Mouse (Mus musculus): ENCODE results near the gene Dll4. TPM values are rescaled to one million over a fixed set of nuclear protein-coding genes. Genes with fewer than 3 reads are reported as not detected.

Dll4 gene
- polyA plus RNA-seq, 1 experiment from 2014 or later, result 5.7 TPM

DNA sequence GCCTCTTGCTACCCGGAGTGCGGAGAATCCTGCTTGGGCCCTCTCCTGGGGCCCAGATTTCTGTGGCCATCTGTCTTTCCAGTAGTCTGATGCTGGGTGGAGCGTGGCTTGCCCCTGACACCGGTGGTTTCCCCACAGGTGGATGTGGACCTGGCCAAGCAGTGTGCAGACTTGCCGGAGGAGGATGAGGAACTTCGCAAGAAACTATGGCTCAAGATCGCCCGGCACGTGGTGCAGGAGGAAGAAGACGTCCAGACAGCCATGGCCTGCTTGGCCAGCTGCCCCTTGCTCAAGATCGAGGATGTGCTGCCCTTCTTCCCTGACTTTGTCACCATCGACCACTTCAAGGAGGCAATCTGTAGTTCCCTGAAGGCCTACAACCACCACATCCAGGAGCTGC lies 28.8 kb upstream of the Dll4 start:
- H3K4me1 ChIP-seq, result peaks cover 31% of the 10 kb centered on the region
- no peak for DNase-seq (ENCODE audit: low spot score)
- H3K4me3 ChIP-seq, result no peak overlapping the region
- H3K27me3 ChIP-seq (ENCODE audit: low read depth, poor library complexity, severe bottlenecking), result no peaks in the 10 kb centered on the region
- H3K9me3 ChIP-seq (replicated peaks), result no peaks in the 10 kb centered on the region
- H3K27ac ChIP-seq (replicated peaks), result no peak overlapping the region
- H3K36me3 ChIP-seq, result peaks cover 76% of the 10 kb centered on the region
- WGBS, result 95% methylated on average over 12 of the region's 12 CpGs

DNA sequence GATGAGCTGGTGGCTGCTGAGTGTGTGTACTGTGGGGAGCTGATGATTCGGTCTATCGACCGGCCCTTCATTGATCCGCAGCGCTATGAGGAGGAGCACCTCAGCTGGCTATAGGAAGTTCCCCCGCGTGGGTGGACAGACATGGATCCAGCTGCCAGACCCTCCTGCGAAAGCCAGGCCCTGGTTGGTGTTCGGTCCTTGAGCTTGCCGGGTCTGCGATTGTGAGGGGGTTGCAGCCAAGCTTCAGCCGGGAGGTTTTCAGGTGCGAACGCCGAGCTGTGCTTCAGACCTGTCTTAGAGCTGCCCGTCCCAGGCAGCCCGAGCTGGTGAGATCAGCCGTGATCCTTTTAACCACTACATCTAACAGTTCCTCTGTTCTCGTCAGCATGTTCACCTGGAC lies 28.1 kb upstream of the Dll4 start:
- Histone ChIP-seq H3K27me3 (ENCODE audit: low read depth, poor library complexity, severe bottlenecking) (no peaks in the 10 kb centered on the region), H3K27ac (replicated peaks) (no peak overlapping the region), H3K9me3 (replicated peaks) (no peaks in the 10 kb centered on the region), H3K4me3 (no peak overlapping the region), H3K4me1 (peaks cover 32% of the 10 kb centered on the region), H3K36me3 (peaks cover 68% of the 10 kb centered on the region)
- WGBS, result 92% methylated on average over 19 of the region's 19 CpGs
- DNase-seq (ENCODE audit: low spot score), result no peak

DNA sequence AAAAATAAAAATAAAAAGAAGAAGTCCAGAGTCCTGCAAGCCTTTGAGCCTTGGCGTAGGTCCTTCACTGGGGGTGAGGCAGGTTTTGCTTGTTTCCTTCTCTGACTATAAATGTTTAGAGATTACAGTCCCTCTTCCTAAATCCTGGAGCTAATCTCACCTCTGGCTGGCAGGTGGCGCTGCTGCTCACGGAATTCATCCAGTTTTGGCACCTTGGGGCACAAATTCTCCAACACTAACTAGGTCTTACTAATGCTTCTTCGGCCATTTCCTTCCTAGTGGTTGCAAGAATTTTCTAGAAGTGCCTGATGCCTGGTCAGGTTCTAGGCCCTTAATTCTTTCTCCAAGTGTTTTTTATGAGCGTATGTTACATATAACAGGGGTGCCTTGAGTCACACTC lies 27.3 kb upstream of the Dll4 start:
- no peak overlapping the region for H3K27ac ChIP-seq (replicated peaks)
- H3K4me3 ChIP-seq, result no peak overlapping the region
- H3K27me3 ChIP-seq (ENCODE audit: low read depth, poor library complexity, severe bottlenecking), result no peaks in the 10 kb centered on the region
- peaks cover 37% of the 10 kb centered on the region for H3K4me1 ChIP-seq
- DNase-seq (ENCODE audit: low spot score), result peak; percentile 49
- H3K9me3 ChIP-seq (replicated peaks), result no peaks in the 10 kb centered on the region
- 49% methylated on average over 5 of the region's 5 CpGs for whole genome bisulfite sequencing
- peaks cover 60% of the 10 kb centered on the region for H3K36me3 ChIP-seq

DNA sequence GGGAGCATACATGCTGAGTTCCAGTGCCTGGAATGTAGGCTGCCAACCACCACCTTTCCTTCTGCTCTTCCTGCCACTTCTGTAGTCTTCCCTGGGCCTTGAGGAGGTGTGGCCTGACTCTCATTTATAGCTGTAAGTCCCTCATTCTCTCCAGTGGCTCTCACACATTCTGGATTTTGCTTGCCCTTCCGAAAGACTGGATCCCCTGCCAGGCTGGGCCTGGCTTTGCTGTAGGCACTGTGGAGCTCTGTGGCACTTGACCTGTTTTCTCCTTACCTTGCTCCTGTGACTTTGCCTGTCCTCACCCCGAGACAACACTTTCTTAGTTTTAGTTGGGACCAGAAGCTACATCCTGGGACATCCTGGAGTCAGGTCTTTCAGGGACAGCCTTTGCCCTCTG lies 26.7 kb upstream of the Dll4 start:
- no peak overlapping the region for H3K4me3 ChIP-seq
- H3K27ac ChIP-seq (replicated peaks), result no peak overlapping the region
- peaks cover 55% of the 10 kb centered on the region for H3K36me3 ChIP-seq
- 88% methylated on average over 2 of the region's 2 CpGs for WGBS
- DNase-seq (ENCODE audit: low spot score), result no peak
- no peaks in the 10 kb centered on the region for H3K27me3 ChIP-seq (ENCODE audit: low read depth, poor library complexity, severe bottlenecking)
- peaks cover 40% of the 10 kb centered on the region for H3K4me1 ChIP-seq
- H3K9me3 ChIP-seq (replicated peaks), result no peaks in the 10 kb centered on the region

- H3K9me3 ChIP-seq (replicated peaks), result no peaks in the 10 kb centered on the region
- peaks cover 41% of the 10 kb centered on the region for H3K36me3 ChIP-seq
- peak overlapping the region; percentile 56 for H3K27ac ChIP-seq (replicated peaks)
- peaks cover 54% of the 10 kb centered on the region for H3K4me1 ChIP-seq
- H3K27me3 ChIP-seq (ENCODE audit: low read depth, poor library complexity, severe bottlenecking), result no peaks in the 10 kb centered on the region
- peak overlapping the region; percentile 36 for H3K4me3 ChIP-seq
- 6% methylated on average over 15 of the region's 15 CpGs for WGBS
- DNase-seq (ENCODE audit: low spot score), result peak; percentile 84
Observed at GRCm38 (mm10) chr2:119299981-119300818, 25.4 kb upstream of the Dll4 start.

DNA sequence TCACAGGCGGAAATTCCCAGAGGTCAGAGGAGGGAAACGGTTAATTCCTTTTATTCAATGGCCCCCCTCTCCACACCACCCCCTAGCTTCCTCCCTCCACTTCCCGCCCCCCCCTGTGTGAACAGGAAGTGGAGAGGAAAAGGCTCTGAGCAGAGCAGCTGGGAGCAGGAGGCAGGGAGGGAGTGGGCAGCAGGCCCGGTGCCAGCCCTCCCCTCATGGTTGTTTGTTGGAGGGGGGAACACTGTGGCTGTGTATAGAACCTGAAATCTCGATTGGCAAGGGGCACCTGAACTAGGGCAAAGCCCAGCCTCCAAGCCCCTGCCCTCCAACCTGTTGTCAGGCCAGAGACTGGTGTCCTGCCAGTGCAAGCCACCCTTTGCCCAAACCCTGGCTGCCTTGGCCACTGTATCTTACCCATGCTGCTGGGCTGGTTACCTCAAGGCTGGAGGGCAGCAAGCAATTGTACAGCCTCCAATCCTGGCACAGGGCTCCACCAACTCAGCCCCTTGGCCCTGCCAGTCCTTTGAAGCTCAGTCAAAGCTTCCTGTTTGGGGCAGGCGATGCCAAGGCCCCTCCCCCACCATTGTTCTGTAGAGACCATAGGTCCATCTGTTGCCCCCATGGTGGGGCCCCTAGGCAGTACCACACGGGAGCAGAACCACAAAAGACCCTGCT lies 24.6 kb upstream of the Dll4 start:
- Histone ChIP-seq H3K4me3 (peak overlapping the region; percentile 36; the same call in 1 of the 2 replicates), H3K4me1 (peaks cover 61% of the 10 kb centered on the region), H3K27ac (replicated peaks) (peak overlapping the region; percentile 56), H3K27me3 (ENCODE audit: low read depth, poor library complexity, severe bottlenecking) (no peaks in the 10 kb centered on the region), H3K36me3 (peaks cover 37% of the 10 kb centered on the region), H3K9me3 (replicated peaks) (no peaks in the 10 kb centered on the region)
- WGBS, result 49% methylated on average over 7 of the region's 7 CpGs
- no peak for DNase-seq (ENCODE audit: low spot score)

GRCm38 (mm10) chr2:119302876-119303275 lies 22.7 kb upstream of the Dll4 start:
- 75% methylated on average over 6 of the region's 6 CpGs for WGBS
- Histone ChIP-seq H3K27ac (replicated peaks) (no peak overlapping the region), H3K36me3 (peaks cover 20% of the 10 kb centered on the region), H3K9me3 (replicated peaks) (no peaks in the 10 kb centered on the region), H3K4me1 (peaks cover 63% of the 10 kb centered on the region), H3K4me3 (no peak overlapping the region), H3K27me3 (ENCODE audit: low read depth, poor library complexity, severe bottlenecking) (no peaks in the 10 kb centered on the region)
- DNase-seq (ENCODE audit: low spot score), result no peak

DNA sequence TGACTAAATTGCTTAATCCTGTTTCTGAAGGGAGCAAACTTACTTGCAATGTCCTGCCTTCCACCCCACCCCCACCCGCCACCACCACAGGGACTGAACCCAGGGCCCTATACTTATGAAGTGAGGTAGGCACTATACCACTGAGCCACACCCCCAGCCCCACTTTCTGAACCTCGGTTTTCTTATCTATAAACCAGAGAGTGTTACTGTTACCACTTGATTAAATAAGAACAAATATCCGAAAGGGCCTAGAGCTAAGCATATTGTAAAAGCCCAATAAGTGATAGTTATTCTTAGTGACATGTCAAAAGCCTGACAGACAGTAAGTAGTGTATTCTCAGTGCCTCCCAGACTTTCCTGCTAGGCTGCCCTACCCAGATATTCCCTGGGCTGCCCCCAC lies 21.2 kb upstream of the Dll4 start:
- H3K27ac ChIP-seq (replicated peaks), result no peak overlapping the region; the same call in 1 of the 2 replicates
- WGBS, result 50% methylated on average over 3 of the region's 3 CpGs
- no peak overlapping the region for H3K4me3 ChIP-seq
- peaks cover 5% of the 10 kb centered on the region for H3K36me3 ChIP-seq
- no peaks in the 10 kb centered on the region for H3K9me3 ChIP-seq (replicated peaks)
- DNase-seq (ENCODE audit: low spot score), result no peak
- H3K27me3 ChIP-seq (ENCODE audit: low read depth, poor library complexity, severe bottlenecking), result no peaks in the 10 kb centered on the region
- H3K4me1 ChIP-seq, result peaks cover 56% of the 10 kb centered on the region

GRCm38 (mm10) chr2:119304798-119305208 lies 20.8 kb upstream of the Dll4 start:
- peak; percentile 44 for DNase-seq (ENCODE audit: low spot score)
- Histone ChIP-seq H3K4me1 (peaks cover 52% of the 10 kb centered on the region), H3K36me3 (peaks cover under 1% of the 10 kb centered on the region; the same call in 1 of the 2 replicates), H3K27ac (replicated peaks) (peak overlapping the region; percentile 50; the same call in 1 of the 2 replicates), H3K9me3 (replicated peaks) (no peaks in the 10 kb centered on the region), H3K27me3 (ENCODE audit: low read depth, poor library complexity, severe bottlenecking) (no peaks in the 10 kb centered on the region), H3K4me3 (no peak overlapping the region)
- 23% methylated on average over 3 of the region's 3 CpGs for WGBS

- H3K27ac ChIP-seq (replicated peaks), result no peak overlapping the region
- 51% methylated on average over 12 of the region's 12 CpGs for WGBS
- H3K4me1 ChIP-seq, result peaks cover 37% of the 10 kb centered on the region
- H3K9me3 ChIP-seq (replicated peaks), result peaks cover 4% of the 10 kb centered on the region; the same call in 1 of the 2 replicates
- no peak for DNase-seq (ENCODE audit: low spot score)
- no peaks in the 10 kb centered on the region for H3K36me3 ChIP-seq
- no peak overlapping the region for H3K4me3 ChIP-seq
- H3K27me3 ChIP-seq (ENCODE audit: low read depth, poor library complexity, severe bottlenecking), result peaks cover 46% of the 10 kb centered on the region
Observed at GRCm38 (mm10) chr2:119311544-119311943, 14.0 kb upstream of the Dll4 start.

DNA sequence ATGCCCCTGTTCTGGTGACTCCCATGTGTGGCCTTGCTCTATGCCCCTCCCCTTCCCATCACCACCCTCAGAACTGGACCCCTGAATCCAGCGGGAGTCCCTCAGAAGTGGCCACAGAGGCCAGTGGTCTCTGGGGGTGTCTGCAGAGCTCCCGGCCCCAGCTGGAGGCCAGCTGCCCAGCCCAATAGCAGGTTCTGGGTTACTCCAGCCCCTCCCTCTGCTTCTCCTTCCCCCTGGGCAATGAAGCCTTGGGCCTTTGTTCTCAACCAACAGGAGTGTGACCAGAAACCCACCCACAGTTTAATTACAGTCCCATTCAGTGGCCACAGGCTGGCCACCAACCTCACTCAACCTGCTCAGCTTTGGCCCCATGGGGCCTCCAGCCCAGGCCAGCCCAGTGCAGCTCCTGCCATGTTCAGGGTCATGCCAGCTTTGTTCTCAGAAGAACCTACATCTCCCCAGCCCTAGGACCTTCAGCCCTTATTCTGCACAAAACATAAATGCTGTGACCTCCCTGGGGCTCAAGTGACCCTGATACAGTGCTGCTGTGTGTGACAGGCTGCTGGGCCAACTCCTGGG lies 13.1 kb upstream of the Dll4 start:
- peaks cover 4% of the 10 kb centered on the region; the same call in 1 of the 2 replicates for H3K9me3 ChIP-seq (replicated peaks)
- WGBS, result 56% methylated on average over 2 of the region's 2 CpGs
- peaks cover 37% of the 10 kb centered on the region for H3K4me1 ChIP-seq
- peak overlapping the region; percentile 18 for H3K27ac ChIP-seq (replicated peaks)
- peaks cover 54% of the 10 kb centered on the region for H3K27me3 ChIP-seq (ENCODE audit: low read depth, poor library complexity, severe bottlenecking)
- no peak for DNase-seq (ENCODE audit: low spot score)
- H3K4me3 ChIP-seq, result no peak overlapping the region
- H3K36me3 ChIP-seq, result no peaks in the 10 kb centered on the region

DNA sequence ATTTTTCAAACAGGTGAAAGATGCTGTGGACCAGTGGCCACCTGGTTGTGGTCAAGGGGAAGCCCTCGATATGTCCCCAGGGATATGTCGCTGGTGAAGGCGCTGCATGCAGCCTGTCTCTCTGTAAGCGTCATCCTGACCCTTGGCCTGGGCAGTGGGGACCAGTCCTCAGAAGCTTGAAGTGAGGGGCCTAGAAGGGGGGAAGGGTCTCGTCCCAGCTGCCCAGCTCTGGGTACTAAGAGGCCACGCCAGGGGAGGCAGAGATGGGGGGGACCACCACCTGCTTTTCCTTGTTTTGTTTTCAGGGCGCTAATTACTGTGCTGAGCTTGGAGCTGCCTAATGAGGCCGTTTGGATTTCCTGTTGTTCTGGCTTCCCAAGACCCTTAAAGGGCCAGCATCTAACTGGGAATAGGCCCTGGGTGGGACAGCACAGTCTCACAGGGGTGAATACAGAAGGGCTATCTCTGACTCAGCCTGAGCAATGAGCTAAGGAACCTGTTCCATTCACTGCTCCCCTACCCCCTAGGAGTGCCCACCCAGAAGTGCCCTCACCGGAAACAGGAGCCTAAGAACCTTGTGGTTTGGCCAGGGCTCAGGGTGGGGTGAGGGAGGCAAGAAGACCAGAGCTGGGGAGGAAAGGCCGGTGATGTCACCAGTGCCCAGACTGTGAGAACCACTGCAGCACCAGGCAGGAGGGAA lies 11.7 kb upstream of the Dll4 start:
- 39% methylated on average over 10 of the region's 10 CpGs for WGBS
- peaks cover 40% of the 10 kb centered on the region for H3K4me1 ChIP-seq
- H3K27ac ChIP-seq (replicated peaks), result peak overlapping the region; percentile 2; the same call in 1 of the 2 replicates
- no peak overlapping the region for H3K4me3 ChIP-seq
- peaks cover 68% of the 10 kb centered on the region for H3K27me3 ChIP-seq (ENCODE audit: low read depth, poor library complexity, severe bottlenecking)
- H3K9me3 ChIP-seq (replicated peaks), result peaks cover 4% of the 10 kb centered on the region; the same call in 1 of the 2 replicates
- DNase-seq (ENCODE audit: low spot score), result no peak
- H3K36me3 ChIP-seq, result no peaks in the 10 kb centered on the region
